Mouse (Mus musculus): ENCODE data around the gene Pacrg. TPM values are rescaled to one million over a fixed set of nuclear protein-coding genes. Genes with fewer than 3 reads are reported as not detected.

The Pacrg gene
- total and polyA plus RNA-seq, 3 experiments, result not detected

DNA sequence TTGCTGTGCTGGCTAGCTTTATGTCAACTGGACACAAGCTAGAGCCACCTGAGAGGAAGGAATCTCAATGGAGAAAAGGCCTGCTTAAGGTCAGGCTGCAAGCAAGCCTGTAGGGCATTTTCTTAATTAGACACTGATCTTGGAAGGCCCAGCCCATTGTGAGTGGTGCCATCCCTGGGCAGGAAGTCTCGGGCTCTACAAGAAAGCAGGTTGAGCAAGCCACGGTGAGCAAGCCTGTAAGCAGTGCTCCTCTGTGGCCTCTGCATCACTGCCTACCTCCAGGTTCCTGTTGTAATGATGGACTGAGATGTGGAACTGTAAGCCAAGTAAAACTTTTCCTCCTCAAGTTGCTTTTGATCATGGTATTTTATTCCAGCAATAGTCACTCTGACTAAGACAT lies 332.0 kb downstream of the Pacrg start:
- H3K4me2 ChIP-seq (ENCODE audit: insufficient read depth, low read depth, poor library complexity, severe bottlenecking), result no peak overlapping the region
- no peaks in the 10 kb centered on the region for H3K9me3 ChIP-seq (replicated peaks; ENCODE audit: low read length)
- no peaks in the 10 kb centered on the region for H3K27me3 ChIP-seq (replicated peaks)
- H3K9ac ChIP-seq (ENCODE audit: insufficient read depth, low read depth), result no peak overlapping the region
- H3K4me1 ChIP-seq (ENCODE audit: control insufficient read depth in 1 of 2, insufficient read depth in 2 of 2), result no peaks in the 10 kb centered on the region
- TF ChIP-seq EP300 (IDR thresholded peaks at IDR 0.05; ENCODE audit: low read length), result no peak
- no peak overlapping the region for H3K4me3 ChIP-seq (replicated peaks in 1 of 3; ENCODE audit: low read depth in 2 of 3, low read length in 2 of 3, poor library complexity in 1 of 3)
- DNase-seq (ENCODE audit: extremely low read depth), result no peak
- no peaks in the 10 kb centered on the region for H3K79me2 ChIP-seq (replicated peaks; ENCODE audit: control insufficient read depth, extremely low read depth, insufficient read depth, poor library complexity, severe bottlenecking)
- in situ Hi-C loops (cut with MboI; ENCODE audit: low pct_ligation_motif_present, low pct_unique_long_range_greater_than_20kb, low sequenced_read_pairs) (no loop called here), dilution Hi-C loops (cut with MboI; ENCODE audit: extremely low pct_ligation_motif_present, extremely low pct_unique_long_range_greater_than_20kb, low sequenced_read_pairs) (no loop called here)
- H3K27ac ChIP-seq (ENCODE audit: insufficient read depth, low read depth), result no peak overlapping the region
- H3K36me3 ChIP-seq (replicated peaks in 1 of 2; ENCODE audit: control insufficient read depth in 1 of 2, insufficient read depth in 1 of 2, low read length in 1 of 2), result no peaks in the 10 kb centered on the region

DNA sequence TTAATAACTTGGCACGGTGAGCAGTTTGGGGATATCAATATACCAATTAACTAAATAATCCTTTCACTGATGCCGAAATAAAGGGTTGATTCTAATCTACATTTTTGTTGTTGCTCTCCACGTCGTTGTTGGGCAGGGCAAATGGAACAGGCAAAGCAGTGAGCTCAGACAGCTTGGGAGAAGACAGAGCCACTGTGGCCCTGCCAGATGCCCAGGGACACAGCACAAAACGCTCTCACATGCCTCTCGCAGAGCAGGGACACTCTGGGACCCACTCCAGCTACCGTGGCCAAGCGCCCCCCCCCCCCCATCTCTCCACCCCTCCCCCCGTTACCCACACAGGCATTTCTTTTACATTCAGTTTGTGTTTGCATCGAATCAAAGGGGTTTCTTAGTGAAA lies 332.6 kb downstream of the Pacrg start:
- H3K36me3 ChIP-seq (replicated peaks in 1 of 2; ENCODE audit: control insufficient read depth in 1 of 2, insufficient read depth in 1 of 2, low read length in 1 of 2), result no peaks in the 10 kb centered on the region
- no peaks in the 10 kb centered on the region for H3K9me3 ChIP-seq (replicated peaks; ENCODE audit: low read length)
- no peak for TF ChIP-seq UBTF (IDR thresholded peaks at IDR 0.05; ENCODE audit: low read depth, low read length)
- TF ChIP-seq ZMIZ1 (IDR thresholded peaks at IDR 0.05; ENCODE audit: low read depth, low read length), result no peak
- no peak for TF ChIP-seq CHD2 (IDR thresholded peaks at IDR 0.05; ENCODE audit: low read length)
- no peak for TF ChIP-seq MYC (IDR thresholded peaks at IDR 0.05; ENCODE audit: low read depth, low read length)
- TF ChIP-seq GABPA (IDR thresholded peaks at IDR 0.05; ENCODE audit: insufficient replicate concordance, low read depth, low read length), result no peak
- TF ChIP-seq IRF4 (IDR thresholded peaks at IDR 0.05; ENCODE audit: low read depth, low read length), result no peak
- TF ChIP-seq SIN3A (IDR thresholded peaks at IDR 0.05; ENCODE audit: low read length), result no peak
- dilution Hi-C loops (cut with MboI; ENCODE audit: extremely low pct_ligation_motif_present, extremely low pct_unique_long_range_greater_than_20kb, low sequenced_read_pairs), result no loop called here
- no peak overlapping the region for H3K27ac ChIP-seq (ENCODE audit: insufficient read depth, low read depth)
- no peak overlapping the region for H3K4me3 ChIP-seq (replicated peaks in 1 of 3; ENCODE audit: low read depth in 2 of 3, low read length in 2 of 3, poor library complexity in 1 of 3)
- no peaks in the 10 kb centered on the region for H3K4me1 ChIP-seq (ENCODE audit: control insufficient read depth in 1 of 2, insufficient read depth in 2 of 2)
- no peaks in the 10 kb centered on the region for H3K27me3 ChIP-seq (replicated peaks)
- no peak overlapping the region for H3K9ac ChIP-seq (ENCODE audit: insufficient read depth, low read depth)
- in situ Hi-C loops (cut with MboI; ENCODE audit: low pct_ligation_motif_present, low pct_unique_long_range_greater_than_20kb, low sequenced_read_pairs), result no loop called here
- no peak for DNase-seq (ENCODE audit: extremely low read depth)
- no peak overlapping the region for H3K4me2 ChIP-seq (ENCODE audit: insufficient read depth, low read depth, poor library complexity, severe bottlenecking)
- no peaks in the 10 kb centered on the region for H3K79me2 ChIP-seq (replicated peaks; ENCODE audit: control insufficient read depth, extremely low read depth, insufficient read depth, poor library complexity, severe bottlenecking)

DNA sequence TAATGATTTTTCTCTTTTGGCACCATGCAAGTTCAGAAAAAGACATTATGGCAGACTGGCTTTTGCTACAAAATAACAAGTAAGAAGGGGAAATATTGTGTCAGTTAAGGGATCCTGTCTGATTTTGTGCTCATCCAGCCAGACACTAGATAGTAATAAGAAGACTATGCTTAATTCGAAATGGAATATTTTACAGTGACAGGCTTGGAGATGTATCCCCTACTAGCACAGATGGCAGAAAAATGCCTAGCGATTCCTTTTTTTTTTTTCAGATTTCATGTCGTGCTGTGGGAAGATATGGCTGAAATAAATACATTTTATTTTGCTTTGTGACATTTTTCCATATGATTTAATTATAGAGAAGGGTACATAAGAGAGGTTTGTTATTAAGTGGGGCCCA lies 333.2 kb downstream of the Pacrg start:
- Histone ChIP-seq H3K4me1 (ENCODE audit: control insufficient read depth in 1 of 2, insufficient read depth in 2 of 2) (no peaks in the 10 kb centered on the region), H3K4me3 (replicated peaks in 1 of 3; ENCODE audit: low read depth in 2 of 3, low read length in 2 of 3, poor library complexity in 1 of 3) (no peak overlapping the region), H3K27ac (ENCODE audit: insufficient read depth, low read depth) (no peak overlapping the region), H3K4me2 (ENCODE audit: insufficient read depth, low read depth, poor library complexity, severe bottlenecking) (no peak overlapping the region), H3K36me3 (replicated peaks in 1 of 2; ENCODE audit: control insufficient read depth in 1 of 2, insufficient read depth in 1 of 2, low read length in 1 of 2) (no peaks in the 10 kb centered on the region), H3K9me3 (replicated peaks; ENCODE audit: low read length) (no peaks in the 10 kb centered on the region), H3K79me2 (replicated peaks; ENCODE audit: control insufficient read depth, extremely low read depth, insufficient read depth, poor library complexity, severe bottlenecking) (no peaks in the 10 kb centered on the region), H3K27me3 (replicated peaks) (no peaks in the 10 kb centered on the region), H3K9ac (ENCODE audit: insufficient read depth, low read depth) (no peak overlapping the region)
- in situ Hi-C loops (cut with MboI; ENCODE audit: low pct_ligation_motif_present, low pct_unique_long_range_greater_than_20kb, low sequenced_read_pairs) (no loop called here), dilution Hi-C loops (cut with MboI; ENCODE audit: extremely low pct_ligation_motif_present, extremely low pct_unique_long_range_greater_than_20kb, low sequenced_read_pairs) (no loop called here)
- DNase-seq (ENCODE audit: extremely low read depth), result no peak
- TF ChIP-seq CHD2 (IDR thresholded peaks at IDR 0.05; ENCODE audit: low read length) (no peak), POLR2AphosphoS2 (IDR thresholded peaks at IDR 0.05; ENCODE audit: low read depth, low read length) (no peak), POLR2A (IDR thresholded peaks at IDR 0.05; ENCODE audit: low read depth, low read length) (no peak), TBP (conservative IDR thresholded peaks at IDR 0.05; ENCODE audit: low read depth, low read length) (no peak), MAX (IDR thresholded peaks at IDR 0.05; ENCODE audit: low read length) (no peak), ETS1 (conservative IDR thresholded peaks at IDR 0.05; ENCODE audit: low read depth, low read length) (no peak), IRF4 (IDR thresholded peaks at IDR 0.05; ENCODE audit: low read depth, low read length) (no peak), USF1 (IDR thresholded peaks at IDR 0.05; ENCODE audit: low read depth, low read length) (no peak)
